Mouse (Mus musculus): ENCODE data around the gene Slc16a5. TPM values are rescaled to one million over a fixed set of nuclear protein-coding genes. Genes with fewer than 3 reads are reported as not detected.
"Not testable (repeated sequence)": the region's sequence is repeated elsewhere in the genome, so short reads cannot be mapped to it uniquely, and the experiment has no call there.

Slc16a5 gene
- polyA plus RNA-seq, 1 experiment from 2014 or later: not detected

GRCm38 (mm10) chr11:115472183-115472582, 9.9 kb downstream of the Slc16a5 start:
- ATAC-seq (ENCODE audit: low FRiP score): no peak
- Histone ChIP-seq H3K36me3 (ENCODE audit: control insufficient read depth, insufficient read depth, low read length) (no peaks in the 10 kb centered on the region), H3K9me3 (ENCODE audit: control insufficient read depth, low read length) (no peaks in the 10 kb centered on the region), H3K4me1 (ENCODE audit: control insufficient read depth, insufficient read depth, low read length) (peaks cover 9% of the 10 kb centered on the region; the same call in 1 of the 2 replicates), H3K9ac (ENCODE audit: low read length) (no peak overlapping the region), H3K27me3 (ENCODE audit: control insufficient read depth, insufficient read depth, low read length) (no peaks in the 10 kb centered on the region), H3K4me2 (no peak overlapping the region), H3K27ac (ENCODE audit: low read depth, low read length) (no peak overlapping the region), H3K4me3 (ENCODE audit: low read depth, low read length) (no peak overlapping the region)
- 90% methylated on average over 7 of the region's 7 CpGs for WGBS
- DNase-seq (ENCODE audit: low spot score, missing footprints): no peak

DNA sequence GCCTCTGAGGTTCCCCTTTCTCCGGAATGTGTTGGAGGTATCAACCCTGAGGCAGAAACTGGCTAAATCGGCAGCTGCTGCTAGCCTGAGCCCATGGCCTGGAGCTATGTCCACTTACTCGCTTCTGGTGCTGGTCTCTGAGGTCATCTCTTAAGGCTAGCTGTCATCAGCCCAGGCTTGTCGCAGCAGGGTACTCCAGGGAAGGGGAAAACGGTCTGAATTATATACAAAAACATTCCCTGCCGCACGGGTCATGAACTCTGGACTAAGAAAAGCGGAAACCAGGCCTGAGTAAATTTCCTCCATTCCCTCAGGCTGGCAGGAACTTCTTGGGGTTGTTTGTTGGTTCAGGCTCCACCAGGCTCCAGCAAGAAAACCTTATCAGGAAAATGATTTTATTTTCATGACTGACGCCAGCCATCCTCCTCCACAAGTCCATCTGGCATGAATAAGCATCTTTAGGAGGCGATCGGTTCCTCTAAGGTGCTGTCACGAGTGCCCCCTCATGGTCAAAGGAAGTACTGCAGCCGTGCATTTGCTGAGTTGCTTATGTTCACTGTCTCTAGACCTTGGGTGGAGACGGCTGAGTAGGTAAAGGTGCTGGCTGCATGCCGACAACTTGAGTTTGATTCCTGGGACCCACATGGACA, 11.5 kb downstream of the Slc16a5 start:
- Histone ChIP-seq H3K9ac (ENCODE audit: low read length) (no peak overlapping the region), H3K9me3 (ENCODE audit: control insufficient read depth, low read length) (no peaks in the 10 kb centered on the region), H3K4me2 (0 out of 2 replicates have a peak overlapping the region, but pooled peaks have one; percentile 8), H3K27me3 (ENCODE audit: control insufficient read depth, insufficient read depth, low read length) (no peaks in the 10 kb centered on the region), H3K4me3 (ENCODE audit: low read depth, low read length) (no peak overlapping the region), H3K4me1 (ENCODE audit: control insufficient read depth, insufficient read depth, low read length) (peaks cover 9% of the 10 kb centered on the region; the same call in 1 of the 2 replicates), H3K36me3 (ENCODE audit: control insufficient read depth, insufficient read depth, low read length) (no peaks in the 10 kb centered on the region), H3K27ac (ENCODE audit: low read depth, low read length) (no peak overlapping the region)
- ATAC-seq (ENCODE audit: low FRiP score) (peak; percentile 28; the same call in 1 of the 2 replicates), DNase-seq (ENCODE audit: low spot score, missing footprints) (peak; percentile 100)
- 22% methylated on average over 15 of the region's 15 CpGs for WGBS

DNA sequence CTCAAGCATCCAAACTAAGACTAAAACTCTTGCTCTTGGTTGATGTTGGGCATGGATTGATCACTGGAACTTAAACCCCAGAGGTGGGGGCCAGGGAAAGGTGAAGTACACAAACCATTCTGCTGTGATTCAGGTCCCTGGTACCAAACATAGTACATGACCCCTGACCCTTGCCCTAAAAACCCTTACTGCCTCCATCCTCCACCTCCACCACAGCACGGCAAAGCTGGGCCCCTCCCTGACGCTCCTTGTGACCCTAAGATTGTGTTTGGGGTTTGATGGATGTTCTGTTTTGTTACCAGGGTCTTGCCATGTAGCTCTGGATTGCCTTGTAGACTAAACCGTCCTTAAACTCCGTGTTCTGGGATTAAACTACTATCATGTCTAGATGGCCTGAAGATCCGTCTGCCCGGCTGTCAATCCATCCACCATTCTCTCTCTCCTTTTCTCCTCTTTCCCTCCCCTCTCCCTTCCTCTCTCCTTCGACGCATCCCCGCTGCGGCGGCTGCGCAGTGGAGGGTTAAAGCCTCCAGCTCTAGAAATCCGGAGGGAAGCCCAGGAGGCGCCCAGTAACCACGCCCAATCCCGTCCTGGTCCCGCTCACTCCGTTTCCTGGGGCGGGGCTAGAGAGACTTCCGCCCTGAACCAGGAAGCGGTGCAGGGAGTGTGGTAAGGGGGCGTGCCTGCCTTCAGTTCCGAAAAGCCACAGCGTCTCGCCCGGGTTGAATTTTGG, 12.9 kb downstream of the Slc16a5 start, which contains the start of gene Armc7:
Gene Armc7 (plus strand): TSS at position 643 of the 733 bp plus-strand sequence.
- Histone ChIP-seq H3K36me3 (ENCODE audit: control insufficient read depth, insufficient read depth, low read length) (no peaks in the 10 kb centered on the region), H3K9ac (ENCODE audit: low read length) (peak within 1 kb of the TSS; percentile 76), H3K4me2 (peak within 1 kb of the TSS; percentile 71), H3K4me3 (ENCODE audit: low read depth, low read length) (peak within 1 kb of the TSS; percentile 72), H3K9me3 (ENCODE audit: control insufficient read depth, low read length) (no peaks in the 10 kb centered on the region), H3K27ac (ENCODE audit: low read depth, low read length) (peak within 1 kb of the TSS; percentile 71), H3K4me1 (ENCODE audit: control insufficient read depth, insufficient read depth, low read length) (peaks cover 9% of the 10 kb centered on the region; the same call in 1 of the 2 replicates), H3K27me3 (ENCODE audit: control insufficient read depth, insufficient read depth, low read length) (no peaks in the 10 kb centered on the region)
- ATAC-seq (ENCODE audit: low FRiP score) (peak; percentile 97), DNase-seq (ENCODE audit: low spot score, missing footprints) (peak; percentile 98)
- WGBS: under 1% methylated on average over 26 of the region's 26 CpGs

DNA sequence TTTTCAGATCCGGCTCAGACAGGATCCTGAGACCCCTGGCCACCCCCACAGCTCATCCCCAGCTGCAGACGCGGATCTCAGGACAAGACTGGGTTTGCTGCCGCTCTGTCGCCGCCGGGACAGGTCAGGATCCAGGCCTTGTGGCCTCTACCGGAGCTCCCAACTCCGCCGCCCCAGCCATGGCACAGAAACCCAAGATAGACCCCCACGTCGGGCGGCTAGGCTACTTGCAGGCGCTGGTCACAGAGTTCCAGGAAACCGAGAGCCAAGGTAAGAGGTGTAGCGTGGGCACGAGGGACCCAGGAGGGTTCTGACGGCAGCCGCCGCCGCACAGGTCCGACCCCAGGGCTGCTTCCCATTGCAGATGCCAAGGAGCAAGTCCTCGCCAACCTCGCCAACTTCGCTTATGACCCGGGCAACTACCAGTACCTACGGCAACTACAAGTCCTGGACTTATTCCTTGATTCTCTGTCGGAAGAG, 13.5 kb downstream of the Slc16a5 start:
- Histone ChIP-seq H3K9ac (ENCODE audit: low read length) (peak overlapping the region; percentile 76), H3K9me3 (ENCODE audit: control insufficient read depth, low read length) (no peaks in the 10 kb centered on the region), H3K4me1 (ENCODE audit: control insufficient read depth, insufficient read depth, low read length) (peaks cover 9% of the 10 kb centered on the region; the same call in 1 of the 2 replicates), H3K27ac (ENCODE audit: low read depth, low read length) (no peak overlapping the region), H3K4me3 (ENCODE audit: low read depth, low read length) (peak overlapping the region; percentile 72), H3K4me2 (peak overlapping the region; percentile 71), H3K36me3 (ENCODE audit: control insufficient read depth, insufficient read depth, low read length) (no peaks in the 10 kb centered on the region), H3K27me3 (ENCODE audit: control insufficient read depth, insufficient read depth, low read length) (no peaks in the 10 kb centered on the region)
- 4% methylated on average over 28 of the region's 28 CpGs for WGBS
- DNase-seq (ENCODE audit: low spot score, missing footprints) (no peak), ATAC-seq (ENCODE audit: low FRiP score) (no peak)

GRCm38 (mm10) chr11:115476630-115477029, 14.4 kb downstream of the Slc16a5 start:
- H3K36me3 ChIP-seq (ENCODE audit: control insufficient read depth, insufficient read depth, low read length); H3K27ac ChIP-seq (ENCODE audit: low read depth, low read length); H3K9me3 ChIP-seq (ENCODE audit: control insufficient read depth, low read length); H3K4me2 ChIP-seq; H3K27me3 ChIP-seq (ENCODE audit: control insufficient read depth, insufficient read depth, low read length); ATAC-seq (ENCODE audit: low FRiP score); H3K4me3 ChIP-seq (ENCODE audit: low read depth, low read length); H3K4me1 ChIP-seq (ENCODE audit: control insufficient read depth, insufficient read depth, low read length); H3K9ac ChIP-seq (ENCODE audit: low read length); DNase-seq (ENCODE audit: low spot score, missing footprints): not testable (repeated sequence)
- WGBS: 86% methylated on average over 4 of the region's 4 CpGs

GRCm38 (mm10) chr11:115477388-115477787, 15.1 kb downstream of the Slc16a5 start:
- not testable (repeated sequence) for H3K4me1 ChIP-seq (ENCODE audit: control insufficient read depth, insufficient read depth, low read length); H3K9ac ChIP-seq (ENCODE audit: low read length); H3K36me3 ChIP-seq (ENCODE audit: control insufficient read depth, insufficient read depth, low read length); H3K27me3 ChIP-seq (ENCODE audit: control insufficient read depth, insufficient read depth, low read length); ATAC-seq (ENCODE audit: low FRiP score); H3K27ac ChIP-seq (ENCODE audit: low read depth, low read length); H3K4me2 ChIP-seq; H3K4me3 ChIP-seq (ENCODE audit: low read depth, low read length); DNase-seq (ENCODE audit: low spot score, missing footprints); H3K9me3 ChIP-seq (ENCODE audit: control insufficient read depth, low read length)
- 90% methylated on average over 7 of the region's 7 CpGs for WGBS

- 84% methylated on average over 9 of the region's 9 CpGs for WGBS
- no peaks in the 10 kb centered on the region for H3K27me3 ChIP-seq (ENCODE audit: control insufficient read depth, insufficient read depth, low read length)
- no peak overlapping the region for H3K4me3 ChIP-seq (ENCODE audit: low read depth, low read length)
- no peak overlapping the region for H3K27ac ChIP-seq (ENCODE audit: low read depth, low read length)
- DNase-seq (ENCODE audit: low spot score, missing footprints) (no peak), ATAC-seq (ENCODE audit: low FRiP score) (no peak)
- H3K36me3 ChIP-seq (ENCODE audit: control insufficient read depth, insufficient read depth, low read length): no peaks in the 10 kb centered on the region
- H3K9ac ChIP-seq (ENCODE audit: low read length): no peak overlapping the region
- no peak overlapping the region for H3K4me2 ChIP-seq
- peaks cover 9% of the 10 kb centered on the region; the same call in 1 of the 2 replicates for H3K4me1 ChIP-seq (ENCODE audit: control insufficient read depth, insufficient read depth, low read length)
- H3K9me3 ChIP-seq (ENCODE audit: control insufficient read depth, low read length): no peaks in the 10 kb centered on the region
These were observed 16.1 kb downstream of the Slc16a5 start for GRCm38 (mm10) chr11:115478296-115478938.

- H3K27ac ChIP-seq (ENCODE audit: low read depth, low read length): no peak overlapping the region
- H3K27me3 ChIP-seq (ENCODE audit: control insufficient read depth, insufficient read depth, low read length): no peaks in the 10 kb centered on the region
- H3K36me3 ChIP-seq (ENCODE audit: control insufficient read depth, insufficient read depth, low read length): no peaks in the 10 kb centered on the region
- ATAC-seq (ENCODE audit: low FRiP score) (no peak), DNase-seq (ENCODE audit: low spot score, missing footprints) (no peak)
- no peaks in the 10 kb centered on the region for H3K9me3 ChIP-seq (ENCODE audit: control insufficient read depth, low read length)
- H3K9ac ChIP-seq (ENCODE audit: low read length): no peak overlapping the region
- H3K4me2 ChIP-seq: no peak overlapping the region
- H3K4me1 ChIP-seq (ENCODE audit: control insufficient read depth, insufficient read depth, low read length): peaks cover 4% of the 10 kb centered on the region; the same call in 1 of the 2 replicates
- no peak overlapping the region for H3K4me3 ChIP-seq (ENCODE audit: low read depth, low read length)
- WGBS: 86% methylated on average over 6 of the region's 6 CpGs
These were observed 19.4 kb downstream of the Slc16a5 start for GRCm38 (mm10) chr11:115481553-115482259.
